Mouse (Mus musculus): Measurements from ENCODE around the gene Phb2.

Gene Phb2

DNA sequence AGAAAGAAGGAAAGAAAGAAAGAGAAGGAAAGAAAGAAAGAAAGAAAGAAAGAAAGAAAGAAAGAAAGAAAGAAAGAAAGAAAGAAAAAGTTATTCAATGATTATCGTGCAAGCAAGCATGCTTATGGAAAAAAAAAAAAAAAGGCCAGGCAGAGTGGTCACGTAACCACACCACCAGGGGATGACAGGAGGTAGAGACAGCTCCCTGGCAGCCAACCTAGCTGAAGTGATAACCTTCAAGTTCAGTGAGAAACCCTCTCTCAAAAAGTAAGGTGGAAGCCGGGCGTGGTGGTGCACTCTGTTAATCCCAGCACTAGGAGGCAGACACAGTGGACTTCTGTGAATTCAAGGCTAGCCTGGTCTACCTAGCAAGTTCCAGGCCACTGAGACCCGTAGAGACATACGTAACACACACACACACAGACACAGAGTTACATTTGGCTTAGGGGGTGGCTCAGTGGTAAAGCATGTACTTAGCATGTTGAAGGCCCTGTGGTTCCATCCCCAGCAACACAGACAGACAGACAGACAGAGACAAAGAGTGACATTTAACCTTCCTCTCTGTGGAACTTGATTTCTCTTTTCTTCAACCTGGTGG is 10.8 kb downstream of the Phb2 start:
- DNase-seq (ENCODE audit: low spot score in 2 of 2), result no peak

GRCm38 (mm10) chr6:124723541-124723940 is 11.4 kb downstream of the Phb2 start:
- no peak for DNase-seq (ENCODE audit: low spot score in 2 of 2)

- no peak for DNase-seq (ENCODE audit: low spot score in 2 of 2)
Measured at GRCm38 (mm10) chr6:124724472-124724871, 12.3 kb downstream of the Phb2 start.

GRCm38 (mm10) chr6:124728621-124729020 is 16.5 kb downstream of the Phb2 start:
- DNase-seq (ENCODE audit: low spot score in 2 of 2), result no peak

- no peak for DNase-seq (ENCODE audit: low spot score in 2 of 2)
Measured at GRCm38 (mm10) chr6:124729850-124730705, 17.9 kb downstream of the Phb2 start.

- no peak for DNase-seq (ENCODE audit: low spot score in 2 of 2)
Measured at GRCm38 (mm10) chr6:124731038-124731437, 18.9 kb downstream of the Phb2 start.

DNA sequence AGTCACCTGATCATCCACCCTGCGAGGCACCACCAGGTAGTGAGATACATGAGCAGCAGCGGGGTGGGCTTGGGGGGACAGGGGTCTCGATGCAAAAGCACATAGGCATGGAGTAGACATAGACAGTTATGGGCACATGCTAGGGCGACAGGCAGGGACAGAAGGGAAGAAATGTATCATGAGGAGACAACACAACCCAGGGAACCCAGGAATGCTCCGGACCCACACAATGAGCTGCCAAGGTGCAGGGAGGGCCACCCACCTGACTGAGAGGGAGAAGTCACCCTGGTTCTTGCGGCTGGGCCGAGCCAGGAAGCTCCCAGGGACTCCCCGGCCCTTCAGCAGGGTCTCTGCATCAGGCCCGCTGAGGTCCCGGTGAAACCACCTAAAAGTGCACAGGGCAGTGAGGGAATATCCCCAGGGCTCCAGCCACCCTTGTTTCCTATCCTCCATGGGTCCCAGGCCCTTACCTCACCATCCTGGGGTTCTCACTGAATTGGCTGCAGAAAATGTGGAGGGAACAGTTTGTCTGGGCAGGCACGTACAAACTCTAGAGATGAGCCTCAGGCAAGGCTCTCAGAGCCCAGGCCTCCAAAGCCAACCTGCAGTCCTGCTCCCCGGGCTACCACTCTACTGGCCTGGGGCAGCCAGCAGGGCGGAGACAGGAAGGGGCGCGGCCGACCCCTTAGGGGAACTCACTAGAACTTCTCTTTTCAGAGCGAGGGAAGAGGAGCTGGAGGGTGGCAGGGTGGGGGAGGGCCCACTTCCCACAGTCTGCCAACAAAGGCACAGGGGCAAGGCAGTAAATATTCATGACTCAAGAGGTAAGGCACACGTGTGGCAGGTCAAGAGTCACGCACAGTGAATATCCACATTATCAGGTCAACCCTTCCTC is 20.6 kb downstream of the Phb2 start:
- DNase-seq (ENCODE audit: low spot score in 2 of 2), result no peak

DNA sequence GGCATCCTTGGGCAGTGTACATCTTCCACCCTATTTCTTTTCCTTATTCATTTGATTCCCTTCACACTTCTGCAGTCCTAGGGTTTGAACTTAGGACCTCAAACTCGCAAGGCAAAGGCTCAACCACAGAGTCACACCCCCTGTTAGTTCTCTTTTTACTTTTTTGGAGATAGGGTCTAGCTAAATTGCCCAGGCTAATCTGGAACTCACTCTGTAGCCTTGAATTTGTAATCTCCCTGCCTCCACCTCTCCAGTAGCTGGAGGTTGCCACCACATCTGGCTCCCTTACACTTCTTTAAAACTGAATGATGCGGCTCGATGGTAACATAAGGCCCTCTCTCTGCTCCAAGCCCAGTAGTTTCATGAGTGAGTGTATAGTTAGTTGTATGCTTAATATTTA is 22.3 kb downstream of the Phb2 start:
- no peak for DNase-seq (ENCODE audit: low spot score in 2 of 2)

DNA sequence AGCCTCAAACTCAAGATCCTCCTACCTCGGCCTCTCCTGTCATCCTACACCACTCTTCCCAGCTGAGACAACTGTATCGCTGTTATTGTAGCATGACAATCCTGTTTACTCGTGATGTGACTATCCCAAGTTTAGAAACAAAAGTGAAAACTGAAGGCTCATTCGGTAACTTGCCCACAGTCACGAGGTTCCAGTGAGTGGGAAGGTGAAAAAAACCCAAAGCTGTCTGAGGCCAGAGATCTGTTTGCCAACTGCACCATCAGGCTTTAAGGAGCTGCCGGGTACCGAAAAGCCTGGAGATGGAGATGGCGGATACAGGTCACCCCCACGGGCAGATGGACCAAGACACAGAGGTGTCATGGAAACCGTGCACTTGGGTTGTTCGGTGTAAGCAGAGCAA is 24.9 kb downstream of the Phb2 start:
- no peak for DNase-seq (ENCODE audit: low spot score in 2 of 2)

- DNase-seq (ENCODE audit: low spot score in 2 of 2), result peak; percentile 64 to 78
Measured at GRCm38 (mm10) chr6:124738511-124739023, 26.4 kb downstream of the Phb2 start, which contains the start of gene Ptpn6. Ptpn6 (minus strand) TSS chr6:124738714.

DNA sequence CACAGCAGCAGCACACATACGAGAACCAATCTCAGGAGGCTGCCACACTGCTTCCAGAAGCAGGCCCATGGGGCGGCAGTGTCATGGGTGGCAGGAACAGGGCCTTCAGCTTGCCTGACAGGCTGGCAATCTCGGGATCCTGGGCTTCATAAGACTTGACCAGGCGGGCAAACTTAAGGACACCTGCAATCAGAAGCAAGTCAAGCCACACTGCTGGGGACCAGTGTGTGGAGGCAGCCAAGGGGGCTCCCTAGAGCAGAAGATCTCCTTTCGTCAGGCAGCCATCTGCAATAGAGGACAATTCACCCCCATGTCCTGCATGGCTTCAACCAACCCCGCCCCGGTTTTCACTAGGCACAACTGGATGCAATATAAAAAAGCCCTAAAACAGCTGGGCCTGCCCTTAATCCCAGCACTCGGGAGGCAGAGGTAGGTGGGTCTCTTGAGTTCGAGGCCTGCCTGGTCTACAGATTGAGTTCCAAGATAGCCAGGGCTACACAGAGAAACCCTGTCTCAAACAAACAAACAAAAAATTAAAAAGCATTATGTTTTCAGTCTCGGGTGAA is 27.2 kb downstream of the Phb2 start:
- no peak for DNase-seq (ENCODE audit: low spot score in 2 of 2)

DNA sequence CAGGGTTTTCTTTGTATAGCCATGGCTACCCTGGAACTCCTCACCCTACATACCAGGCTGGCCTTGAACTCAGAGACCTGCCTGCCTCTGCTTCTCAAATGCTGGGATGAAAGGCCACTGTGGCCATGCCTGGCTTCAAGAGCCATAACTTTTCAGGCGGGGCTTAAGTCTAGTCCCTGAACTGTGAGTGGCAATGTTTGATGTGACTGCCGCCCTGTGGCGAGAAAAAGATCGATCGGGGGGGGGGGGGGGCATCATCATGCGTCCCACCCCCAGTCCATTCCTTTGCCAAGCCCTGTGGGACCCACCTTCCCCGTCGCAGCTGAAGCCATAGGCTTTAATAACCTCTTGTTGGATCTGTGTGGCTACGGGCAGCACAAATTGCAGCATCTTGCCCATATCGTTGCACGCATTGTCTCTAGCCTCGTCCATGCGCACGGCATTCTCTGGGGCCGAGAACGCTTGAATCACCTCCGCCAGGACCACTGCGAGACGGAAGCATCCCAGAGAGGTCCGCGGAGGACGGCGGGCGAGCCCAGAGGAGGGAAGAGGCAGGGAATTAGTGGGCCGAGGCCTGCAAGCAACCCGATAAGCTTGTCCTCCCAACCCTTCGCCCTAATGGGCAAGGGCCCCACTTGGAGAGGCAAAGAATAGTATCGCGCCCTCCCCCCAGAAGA is 28.2 kb downstream of the Phb2 start:
- peak in 1 of 2 experiments; percentile 44 for DNase-seq (ENCODE audit: low spot score in 2 of 2)

DNA sequence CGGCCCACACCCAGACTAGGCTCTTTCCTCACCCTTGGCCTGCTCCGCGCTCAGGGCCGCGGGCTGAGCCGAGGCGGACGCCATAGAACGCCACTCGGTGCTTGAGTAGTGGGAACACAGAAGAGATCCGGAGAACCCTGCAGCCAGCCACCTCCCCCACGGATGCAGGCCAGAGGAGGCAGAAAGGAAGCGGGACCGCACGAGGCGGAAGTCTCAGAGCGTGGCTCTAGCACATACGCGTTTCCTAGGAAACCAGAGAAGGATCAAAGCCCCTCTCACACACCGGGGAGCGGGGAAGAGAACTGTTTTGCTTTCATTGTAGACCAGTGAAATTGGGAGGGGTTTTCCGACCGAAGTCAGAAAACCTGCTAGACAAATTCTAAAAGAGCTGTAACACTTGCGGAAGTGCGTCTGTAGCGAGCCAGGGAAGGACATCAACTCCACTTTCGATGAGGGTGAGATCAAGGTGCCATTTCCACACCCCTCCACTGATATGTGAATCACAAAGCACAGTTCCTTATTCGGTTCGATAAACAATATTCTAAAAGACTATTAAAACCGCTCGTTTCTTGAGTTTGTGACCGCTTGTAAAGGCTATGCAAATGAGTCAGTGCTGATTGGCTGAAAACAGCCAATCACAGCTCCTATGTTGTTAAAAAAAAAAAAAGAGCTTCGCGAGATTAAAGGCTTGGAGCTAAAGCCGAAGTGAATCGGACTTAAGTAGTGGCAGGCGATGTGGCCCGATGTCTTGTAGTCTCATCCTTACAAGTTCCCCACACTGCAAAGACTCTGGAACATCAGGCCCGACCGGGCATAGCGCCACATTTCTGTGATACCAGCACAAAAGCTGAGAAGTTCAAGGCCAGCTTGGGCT is 29.0 kb downstream of the Phb2 start, which contains the start of gene Grcc10:
Gene Grcc10, minus strand, starts transcription at position 487 of the 874 bp plus-strand sequence.
- peak; percentile 79 to 83 for DNase-seq (ENCODE audit: low spot score in 2 of 2)

GRCm38 (mm10) chr6:124741842-124742241 is 29.7 kb downstream of the Phb2 start:
- DNase-seq (ENCODE audit: low spot score in 2 of 2), result no peak

DNA sequence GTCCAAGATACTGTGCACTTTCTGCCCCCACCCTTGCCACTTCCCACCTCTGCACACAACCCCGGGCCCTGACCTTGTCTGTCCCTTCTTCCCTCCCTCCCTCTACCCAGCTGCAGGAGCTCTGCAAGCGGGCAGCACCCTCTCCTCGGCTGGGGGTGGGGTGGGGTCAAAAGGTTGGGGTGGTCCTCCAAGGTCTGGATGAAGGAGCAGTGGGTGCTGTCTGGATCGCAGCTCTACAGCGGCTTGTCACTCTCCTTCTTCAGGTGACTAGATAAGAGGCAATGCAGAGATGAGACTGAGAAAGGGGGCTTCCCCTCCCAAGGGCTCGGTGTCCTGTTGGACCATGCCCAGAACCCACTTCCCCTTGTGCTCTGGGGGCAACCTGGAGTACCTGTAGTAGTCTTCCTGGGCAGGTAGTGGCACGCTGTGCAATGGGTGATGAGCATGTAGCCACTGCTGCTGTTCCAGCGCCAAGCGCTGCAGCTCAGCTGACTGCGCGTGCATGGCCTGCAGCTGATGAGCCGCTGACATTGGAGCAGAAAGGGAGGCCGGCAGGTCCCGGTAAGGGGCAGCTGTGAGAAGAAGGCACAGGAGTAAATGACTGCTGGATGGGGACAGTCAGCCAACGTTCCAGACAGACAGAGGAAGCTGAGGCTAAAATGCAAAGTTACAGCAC is 30.8 kb downstream of the Phb2 start:
- no peak for DNase-seq (ENCODE audit: low spot score in 2 of 2)

DNA sequence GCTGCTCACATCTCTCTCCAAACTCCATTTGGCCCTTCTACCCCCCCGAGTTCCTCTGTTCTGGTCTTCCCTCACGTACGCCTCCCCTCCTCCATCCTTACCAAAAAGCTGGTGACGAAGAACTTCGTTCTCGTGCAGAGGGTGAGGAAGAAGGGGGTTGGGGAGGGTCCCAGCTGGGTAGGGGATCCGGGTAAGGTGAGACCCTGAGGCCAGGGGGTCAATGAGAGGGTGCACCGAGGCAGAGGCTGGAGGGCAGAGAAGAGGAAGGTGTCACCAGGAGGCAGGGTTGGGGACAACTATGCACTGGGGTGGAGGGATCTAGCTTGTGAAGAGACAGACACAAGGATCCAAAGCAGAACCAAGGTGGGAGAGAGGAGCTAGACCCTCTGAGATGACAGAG is 31.5 kb downstream of the Phb2 start:
- DNase-seq (ENCODE audit: low spot score in 2 of 2), result no peak

- no peak for DNase-seq (ENCODE audit: low spot score in 2 of 2)
Measured at GRCm38 (mm10) chr6:124744755-124745321, 32.7 kb downstream of the Phb2 start.

GRCm38 (mm10) chr6:124745490-124746295 is 33.6 kb downstream of the Phb2 start:
- peak; percentile 87 to 94 for DNase-seq (ENCODE audit: low spot score in 2 of 2)
